Mouse (Mus musculus) 3T3-L1 (cell line): ENCODE measurements around the gene Tmem231.
"Not testable (repeated sequence)": the region's sequence is repeated elsewhere in the genome, so short reads cannot be mapped to it uniquely, and the experiment has no call there.

Experiments
- DNase-seq: peaks from one replicate; pipeline ENCODE4 v3.0.0-alpha.2; 2015; ENCODE audit warnings: low read depth, low spot score

Tmem231 gene

GRCm38 (mm10) chr8:111947954-111948353 lies 14.3 kb upstream of the Tmem231 start:
- DNase-seq: no peak

GRCm38 (mm10) chr8:111947144-111947543 lies 13.5 kb upstream of the Tmem231 start:
- DNase-seq: no peak

- no peak for DNase-seq
These were observed 9.9 kb upstream of the Tmem231 start for GRCm38 (mm10) chr8:111943544-111943943.

GRCm38 (mm10) chr8:111941101-111941454 lies 7.4 kb upstream of the Tmem231 start:
- DNase-seq: peak; percentile 66

GRCm38 (mm10) chr8:111940171-111941100 lies 6.8 kb upstream of the Tmem231 start, which contains the start of gene Gabarapl2:
Gene Gabarapl2, plus strand, starts transcription at chr8:111940703.
- DNase-seq: peak; percentile 100

- peak; percentile 93 for DNase-seq
These were observed 5.9 kb upstream of the Tmem231 start for GRCm38 (mm10) chr8:111939516-111940142.

- DNase-seq: not testable (repeated sequence)
These were observed 4.7 kb upstream of the Tmem231 start for GRCm38 (mm10) chr8:111938076-111938985.

GRCm38 (mm10) chr8:111937184-111937583 lies 3.5 kb upstream of the Tmem231 start:
- no peak for DNase-seq

- DNase-seq: no peak
These were observed 520 bp upstream of the Tmem231 start for GRCm38 (mm10) chr8:111934201-111934600.

GRCm38 (mm10) chr8:111932580-111933336 lies 923 bp downstream of the Tmem231 start:
- DNase-seq: peak; percentile 97

- DNase-seq: no peak
These were observed 2.0 kb downstream of the Tmem231 start for GRCm38 (mm10) chr8:111931721-111932120.

GRCm38 (mm10) chr8:111929648-111930344 lies 3.9 kb downstream of the Tmem231 start:
- DNase-seq: no peak

GRCm38 (mm10) chr8:111924976-111925375 lies 8.7 kb downstream of the Tmem231 start:
- DNase-seq: no peak

- DNase-seq: peak; percentile 72
These were observed 10.3 kb downstream of the Tmem231 start for GRCm38 (mm10) chr8:111923383-111923804.

GRCm38 (mm10) chr8:111920971-111921370 lies 12.7 kb downstream of the Tmem231 start:
- DNase-seq: no peak

GRCm38 (mm10) chr8:111919663-111920062 lies 14.0 kb downstream of the Tmem231 start:
- peak; percentile 32 for DNase-seq

- no peak for DNase-seq
These were observed 20.7 kb downstream of the Tmem231 start for GRCm38 (mm10) chr8:111912860-111913432.

GRCm38 (mm10) chr8:111911572-111911971 lies 22.1 kb downstream of the Tmem231 start:
- DNase-seq: no peak

GRCm38 (mm10) chr8:111909621-111910450 lies 23.8 kb downstream of the Tmem231 start, which contains the start of gene Chst5:
Gene Chst5, minus strand, starts transcription at chr8:111910447.
- no peak for DNase-seq
